In genomic region chr14:116977259-116977658, GRCm38 (mm10) we compare ENCODE assay signal across 35 mouse cellular contexts.
"Had no signal": no experiment of that assay in that cellular context is flagged by ENCODE, and none has a peak within 500 bp of the region (broad histone marks: within the 10 kb centered on the region; RNA-seq: fewer than 3 reads in every experiment).

No protein-coding gene starts in this region.

- H3K9me3 ChIP-seq: heart, embryonic 12.5 days; heart, embryonic 13.5 days; heart, embryonic 15.5 days; hindbrain, embryonic 10.5 days; hindbrain, embryonic 12.5 days; hindbrain, embryonic 13.5 days; hindbrain, embryonic 15.5 days; intestine, embryonic 15.5 days; kidney, embryonic 15.5 days had no signal

- H3K27ac ChIP-seq: heart, embryonic 13.5 days; heart, embryonic 15.5 days; hindbrain, embryonic 10.5 days; hindbrain, embryonic 12.5 days; hindbrain, embryonic 13.5 days; hindbrain, embryonic 14.5 days; hindbrain, embryonic 15.5 days; hindbrain, postnatal 0 days; intestine, embryonic 15.5 days; kidney, embryonic 15.5 days; kidney, postnatal 0 days; layer of hippocampus, adult 2 months; left cerebral cortex, adult 2 months had no signal

- ATAC-seq: hindbrain, embryonic 16.5 days; hindbrain, postnatal 0 days; inflammation-experienced regulatory T-cells, adult 6 months; intestine, embryonic 15.5 days; intestine, embryonic 16.5 days; intestine, postnatal 0 days had no signal

- DNase-seq: heart, postnatal 10 days; heart, postnatal 14 days; heart, postnatal 36 days; heart, postnatal 4 days; kidney, adult 11 months; kidney, adult 18-20 months; kidney, adult 2 months; kidney, adult 8-10 months; kidney, adult 9 months; kidney, postnatal 10 days; kidney, postnatal 14 days; kidney, postnatal 25 days; kidney, postnatal 36 days; kidney, postnatal 4 days; layer of hippocampus, adult 9-11 months; layer of hippocampus, postnatal 36 days had no signal

- H3K9ac ChIP-seq: heart, embryonic 12.5 days; heart, embryonic 13.5 days; heart, embryonic 15.5 days; hindbrain, embryonic 12.5 days; hindbrain, embryonic 13.5 days; hindbrain, embryonic 14.5 days; hindbrain, embryonic 15.5 days; intestine, embryonic 15.5 days; kidney, embryonic 15.5 days had no signal

- H3K4me2 ChIP-seq: heart, embryonic 11.5 days; heart, embryonic 12.5 days; heart, embryonic 13.5 days; heart, embryonic 15.5 days; hindbrain, embryonic 12.5 days; hindbrain, embryonic 13.5 days; hindbrain, embryonic 14.5 days; hindbrain, embryonic 15.5 days; intestine, embryonic 15.5 days; kidney, embryonic 15.5 days had no signal

- H3K27me3 ChIP-seq: heart, embryonic 12.5 days; heart, embryonic 13.5 days; heart, embryonic 15.5 days; hindbrain, embryonic 12.5 days; hindbrain, embryonic 13.5 days; hindbrain, embryonic 15.5 days; intestine, embryonic 15.5 days; kidney, embryonic 15.5 days had no signal

- H3K4me3 ChIP-seq: heart, embryonic 12.5 days; heart, embryonic 13.5 days; heart, embryonic 15.5 days; hindbrain, embryonic 10.5 days; hindbrain, embryonic 12.5 days; hindbrain, embryonic 13.5 days; hindbrain, embryonic 15.5 days; intestine, embryonic 15.5 days; kidney, embryonic 15.5 days; layer of hippocampus, adult 2 months; left cerebral cortex, adult 2 months had no signal

- H3K36me3 ChIP-seq: heart, embryonic 12.5 days; heart, embryonic 13.5 days; heart, embryonic 15.5 days; hindbrain, embryonic 10.5 days; hindbrain, embryonic 12.5 days; hindbrain, embryonic 13.5 days; hindbrain, embryonic 15.5 days; intestine, embryonic 15.5 days; kidney, embryonic 15.5 days had no signal

- H3K4me1 ChIP-seq: heart, embryonic 12.5 days; hindbrain, embryonic 10.5 days; hindbrain, embryonic 12.5 days; hindbrain, embryonic 13.5 days; hindbrain, embryonic 15.5 days; intestine, embryonic 15.5 days; kidney, embryonic 15.5 days had no signal
